Mouse (Mus musculus): ENCODE measurements around the gene Nedd4.
"Not testable (repeated sequence)": the region's sequence is repeated elsewhere in the genome, so short reads cannot be mapped to it uniquely, and the experiment has no call there.

Gene Nedd4

DNA sequence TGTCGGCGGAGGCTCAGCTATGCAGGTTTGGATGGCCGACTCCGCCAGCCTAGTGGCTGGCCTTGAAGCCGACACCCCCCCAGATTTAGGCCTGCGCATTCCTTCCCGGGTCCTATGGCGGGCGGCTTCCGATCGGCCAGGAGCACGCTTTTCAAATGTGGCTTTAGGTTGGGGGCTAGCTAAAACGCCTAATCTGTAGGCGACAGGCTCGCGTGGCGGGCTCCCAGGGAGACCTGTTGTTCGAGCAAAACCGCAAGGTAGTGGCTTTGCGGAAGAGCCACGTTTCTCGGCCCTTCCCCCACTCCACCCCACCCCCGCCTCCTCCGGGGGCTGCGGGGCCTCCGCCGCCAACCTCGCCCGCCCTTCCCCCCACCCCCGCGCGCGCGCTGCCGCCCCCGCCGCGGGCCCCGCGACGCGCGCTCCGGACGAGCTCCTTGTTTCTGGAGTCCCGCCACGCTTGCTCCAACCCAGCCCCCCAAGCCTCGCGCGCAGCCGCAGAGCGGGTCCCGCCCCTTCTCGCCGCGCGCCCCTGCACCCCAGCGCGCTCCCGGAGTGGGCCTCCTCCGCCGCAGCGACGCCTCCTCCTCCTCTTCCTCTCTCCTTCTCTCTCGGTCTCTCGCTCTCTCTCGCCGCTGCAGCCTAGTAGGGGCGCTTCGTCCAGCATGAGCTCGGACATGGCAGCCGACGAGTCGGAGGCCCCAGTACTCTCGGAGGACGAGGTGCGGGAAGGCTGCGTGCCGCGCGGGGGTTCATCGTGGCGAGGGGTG is at the start of gene Nedd4:
Gene Nedd4 (plus strand): TSS at position 452 of the 767 bp plus-strand sequence.
- no peak for DNase-seq (ENCODE audit: low read depth)

DNA sequence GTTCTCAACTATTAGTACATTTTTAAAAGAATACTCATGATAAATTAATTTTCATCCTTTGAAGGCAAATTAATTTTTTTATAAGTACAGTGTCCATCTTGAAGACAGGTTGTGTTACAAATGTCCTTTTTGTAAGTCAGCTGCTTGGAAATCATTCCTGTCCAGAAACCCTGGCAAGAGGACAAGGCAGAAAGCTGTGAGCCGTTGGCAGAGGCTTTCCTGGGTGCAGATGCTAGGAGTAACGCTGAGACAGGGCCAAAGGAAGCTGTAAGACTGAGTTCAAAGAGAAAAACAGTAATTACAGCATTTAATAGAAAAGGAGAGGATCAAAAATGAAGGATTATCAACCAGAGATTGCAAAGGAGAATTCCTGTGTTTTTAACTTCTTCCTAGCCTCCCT is 48.3 kb upstream of the Nedd4 start:
- DNase-seq (ENCODE audit: low read depth): no peak

DNA sequence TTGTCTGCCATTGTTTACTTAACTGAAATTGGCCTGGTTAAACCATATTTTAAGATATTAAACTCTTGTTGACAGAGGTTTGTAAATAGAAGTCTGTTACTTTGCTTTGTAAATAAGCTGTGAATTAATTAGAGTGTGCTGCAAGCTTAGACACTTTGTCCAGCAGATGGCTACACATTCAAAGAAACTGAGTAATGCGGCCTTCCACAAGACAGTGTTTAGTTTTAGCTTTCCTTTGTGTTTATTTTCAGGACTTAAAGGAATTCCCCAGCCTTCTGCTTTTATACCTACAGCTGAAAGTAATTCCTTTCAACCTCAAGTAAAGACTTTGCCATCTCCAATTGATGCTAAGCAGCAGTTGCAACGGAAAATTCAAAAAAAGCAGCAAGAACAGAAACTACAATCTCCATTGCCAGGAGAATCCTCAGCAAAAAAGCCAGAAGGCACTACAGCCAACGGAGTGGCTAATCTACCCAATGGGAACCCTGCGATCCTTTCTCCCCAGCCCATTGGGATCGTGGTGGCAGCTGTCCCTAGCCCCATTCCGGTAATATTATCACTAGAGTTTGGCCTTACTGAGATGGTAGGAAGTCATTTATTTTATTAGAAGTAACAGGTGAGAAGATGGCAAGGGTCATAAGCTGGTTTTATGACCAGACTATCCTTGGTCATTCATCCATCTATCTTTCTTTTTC is 47.2 kb upstream of the Nedd4 start:
- no peak for DNase-seq (ENCODE audit: low read depth)

DNA sequence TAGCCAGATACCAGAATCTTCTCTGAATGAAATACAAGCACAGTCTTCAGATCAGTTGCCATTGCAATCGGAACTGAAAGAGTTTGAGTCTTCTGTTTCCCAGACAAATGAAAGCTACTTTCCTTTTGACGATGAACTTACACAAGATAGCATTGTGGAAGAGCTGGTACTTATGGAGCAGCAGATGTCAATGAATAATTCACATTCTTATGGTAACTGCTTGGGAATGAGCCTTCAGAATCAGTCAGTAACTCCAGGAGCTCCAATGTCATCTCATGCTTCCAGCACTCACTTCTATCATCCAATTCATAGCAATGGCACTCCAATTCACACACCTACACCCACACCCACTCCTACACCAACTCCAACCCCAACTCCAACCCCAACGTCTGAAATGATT is 44.1 kb upstream of the Nedd4 start:
- DNase-seq (ENCODE audit: low read depth): no peak

DNA sequence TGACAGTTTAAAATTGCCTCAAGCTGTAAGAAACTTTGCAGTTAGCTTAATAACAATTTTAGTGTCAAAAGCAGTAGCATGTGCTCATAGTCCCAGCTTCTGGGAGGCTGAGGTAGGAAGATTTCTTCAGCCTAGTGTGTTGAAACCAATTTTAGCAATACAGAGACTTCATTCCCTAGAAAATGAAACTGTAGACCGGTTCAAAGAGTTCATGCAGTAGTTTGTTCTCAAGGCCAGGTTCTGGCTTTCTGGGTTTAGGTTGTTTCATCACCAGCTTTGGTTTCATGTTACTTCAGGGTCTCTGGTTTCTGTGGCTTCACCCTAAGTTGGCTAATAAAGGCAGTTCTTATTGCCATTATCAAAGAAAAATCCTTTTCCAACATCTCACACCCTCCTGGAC is 38.5 kb upstream of the Nedd4 start:
- DNase-seq (ENCODE audit: low read depth): no peak

DNA sequence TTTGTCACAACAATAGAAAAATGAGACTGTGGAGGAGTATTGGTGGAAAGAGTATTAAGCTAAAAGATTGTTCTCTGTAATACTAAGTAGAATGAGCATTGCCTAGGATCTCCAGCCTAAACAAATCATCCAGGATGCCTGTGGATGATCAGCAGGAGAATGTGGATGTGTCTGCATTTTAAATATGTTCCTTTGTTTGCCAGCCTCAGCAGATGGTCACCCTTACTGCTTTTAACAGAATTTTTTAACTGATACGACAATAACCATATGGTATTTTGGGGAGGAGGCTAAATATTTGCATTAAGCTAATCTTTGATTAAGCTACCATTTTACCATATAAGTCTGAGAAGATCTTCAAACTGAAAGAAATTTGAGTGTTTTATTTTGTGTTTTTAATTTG is 34.5 kb upstream of the Nedd4 start:
- no peak for DNase-seq (ENCODE audit: low read depth)

DNA sequence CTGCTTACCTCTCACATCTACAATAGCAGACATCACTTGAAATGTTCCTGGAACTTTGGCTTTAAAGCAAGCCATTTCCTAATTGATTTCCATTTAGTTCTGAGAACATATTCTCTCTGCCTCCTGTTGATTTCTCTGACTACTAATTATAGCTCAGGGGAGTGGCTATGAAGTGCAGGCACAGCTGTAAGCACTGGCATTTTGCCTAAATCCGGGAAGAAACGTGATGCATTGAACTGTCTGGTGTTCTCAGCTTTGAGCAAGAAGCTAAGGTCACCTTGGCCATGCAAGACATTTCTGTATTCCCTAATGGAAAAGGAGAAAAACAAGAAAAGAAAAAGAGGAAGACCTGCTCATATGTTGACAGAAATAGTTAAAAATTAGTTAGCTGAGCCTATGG is 33.6 kb upstream of the Nedd4 start:
- no peak for DNase-seq (ENCODE audit: low read depth)

DNA sequence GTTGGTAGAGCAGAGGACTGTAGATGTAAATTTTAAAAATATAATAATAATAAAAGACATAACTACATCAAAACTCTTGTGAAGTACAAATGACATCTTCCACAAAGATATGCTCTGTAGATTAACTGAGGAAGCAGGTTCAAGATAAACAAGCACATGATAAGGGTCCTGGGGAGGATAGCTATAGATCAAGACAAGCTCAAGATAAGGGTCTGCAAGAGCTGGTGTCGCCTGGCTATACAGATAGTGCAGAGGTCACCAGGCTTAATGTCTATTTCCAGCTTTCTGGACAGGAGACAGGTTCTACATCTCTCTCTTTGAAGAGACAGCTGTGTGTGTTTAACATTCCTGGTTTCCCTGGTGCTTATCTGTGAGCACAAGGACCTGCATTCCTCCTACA is 29.9 kb upstream of the Nedd4 start:
- no peak for DNase-seq (ENCODE audit: low read depth)

DNA sequence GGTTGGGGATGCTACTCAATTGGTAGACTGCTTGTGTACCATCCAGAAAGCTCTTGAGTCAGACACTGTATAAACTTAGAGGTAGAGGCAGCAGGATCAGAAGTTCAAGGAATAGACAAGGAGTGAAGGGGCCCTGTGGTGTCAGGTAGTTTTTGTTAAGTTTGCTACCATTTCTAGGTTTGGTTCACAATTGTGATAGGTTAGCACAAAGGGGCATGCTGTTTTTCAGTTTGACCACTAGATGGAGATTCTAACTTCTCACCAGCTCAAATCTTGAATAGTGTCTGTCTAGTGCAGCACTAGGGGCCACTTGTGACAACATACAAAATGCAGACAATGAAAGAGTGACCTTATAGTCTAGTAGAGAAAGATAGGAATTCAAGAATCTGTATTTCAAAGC is 27.0 kb upstream of the Nedd4 start:
- DNase-seq (ENCODE audit: low read depth): no peak

DNA sequence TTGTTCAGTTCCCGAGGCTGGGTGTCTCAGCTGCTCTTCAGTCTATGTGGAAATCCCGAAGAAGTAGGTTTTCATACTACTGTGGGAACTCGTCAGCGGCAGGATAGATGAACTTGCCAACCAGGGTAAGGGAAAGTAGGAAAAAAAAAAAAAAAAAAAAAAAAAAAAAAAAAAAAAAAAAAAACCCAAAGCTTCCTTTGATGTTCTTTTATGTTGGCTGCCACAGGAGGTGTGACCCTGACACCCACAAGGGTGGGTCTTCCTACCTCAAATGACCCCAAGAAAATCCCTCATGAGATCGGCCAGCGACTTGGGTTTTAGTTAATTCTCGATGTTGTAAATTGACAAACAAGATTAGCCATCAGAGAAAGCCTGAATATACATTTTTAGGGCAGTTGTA is 25.6 kb upstream of the Nedd4 start:
- no peak for DNase-seq (ENCODE audit: low read depth)

DNA sequence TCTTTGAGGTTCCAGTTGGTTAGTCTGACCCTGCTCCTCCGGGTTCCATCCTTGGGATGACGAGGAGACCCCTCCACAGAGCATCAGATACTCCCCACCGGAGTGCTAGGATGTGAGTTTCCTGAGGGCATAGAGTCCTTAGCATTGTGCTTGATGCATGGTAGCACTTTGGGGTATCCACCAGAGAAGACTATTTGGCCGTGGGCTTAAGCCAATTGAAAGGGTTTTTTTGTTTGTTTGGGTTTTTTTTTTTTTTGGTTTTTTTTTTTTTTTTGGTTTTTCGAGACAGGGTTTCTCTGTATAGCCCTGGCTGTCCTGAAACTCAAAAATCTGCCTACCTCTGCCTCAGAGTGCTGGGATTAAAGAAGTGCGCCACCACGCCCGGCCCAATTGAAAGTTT is 24.9 kb upstream of the Nedd4 start:
- DNase-seq (ENCODE audit: low read depth): no peak

DNA sequence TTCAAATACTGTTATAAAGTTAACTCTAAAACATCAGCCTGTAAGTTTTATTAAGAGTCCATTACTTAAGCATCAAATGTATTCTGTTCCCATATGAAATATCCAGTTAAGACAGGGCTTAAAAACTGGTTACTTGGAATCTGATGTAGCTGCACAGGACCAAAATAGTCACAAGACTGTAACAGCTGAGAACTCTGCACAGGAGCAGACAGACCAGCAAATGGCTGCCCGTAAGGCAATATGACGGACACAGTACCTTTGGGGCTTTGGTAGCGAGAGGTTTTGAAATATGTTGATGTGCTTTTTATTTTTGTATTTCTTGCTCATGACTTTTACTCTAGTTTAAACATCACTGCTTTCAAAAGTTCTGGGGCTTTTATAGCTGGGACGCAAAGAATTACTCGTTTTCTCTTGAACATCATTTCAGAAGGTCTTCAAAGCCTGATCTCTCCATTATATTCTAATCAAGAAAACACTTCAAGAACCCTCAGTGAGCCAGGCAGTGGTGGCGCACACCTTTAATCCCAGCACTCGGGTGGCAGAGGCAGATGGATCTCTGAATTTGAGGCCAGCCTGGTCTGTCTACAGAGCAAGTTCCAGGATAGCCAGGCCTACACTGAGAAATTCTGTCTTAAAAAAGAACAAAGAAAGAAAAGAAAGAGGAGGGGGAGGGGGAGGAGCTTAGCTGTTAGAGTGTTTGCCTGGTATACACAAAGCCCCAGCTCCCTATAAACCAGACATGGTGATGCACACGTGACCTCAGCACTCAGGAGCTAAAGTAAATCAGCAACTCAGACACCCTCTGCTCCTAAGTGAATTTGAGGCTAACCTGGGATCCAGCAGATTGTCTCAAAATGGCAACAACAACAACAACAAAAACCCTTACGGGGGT is 22.9 kb upstream of the Nedd4 start:
- no peak for DNase-seq (ENCODE audit: low read depth)

DNA sequence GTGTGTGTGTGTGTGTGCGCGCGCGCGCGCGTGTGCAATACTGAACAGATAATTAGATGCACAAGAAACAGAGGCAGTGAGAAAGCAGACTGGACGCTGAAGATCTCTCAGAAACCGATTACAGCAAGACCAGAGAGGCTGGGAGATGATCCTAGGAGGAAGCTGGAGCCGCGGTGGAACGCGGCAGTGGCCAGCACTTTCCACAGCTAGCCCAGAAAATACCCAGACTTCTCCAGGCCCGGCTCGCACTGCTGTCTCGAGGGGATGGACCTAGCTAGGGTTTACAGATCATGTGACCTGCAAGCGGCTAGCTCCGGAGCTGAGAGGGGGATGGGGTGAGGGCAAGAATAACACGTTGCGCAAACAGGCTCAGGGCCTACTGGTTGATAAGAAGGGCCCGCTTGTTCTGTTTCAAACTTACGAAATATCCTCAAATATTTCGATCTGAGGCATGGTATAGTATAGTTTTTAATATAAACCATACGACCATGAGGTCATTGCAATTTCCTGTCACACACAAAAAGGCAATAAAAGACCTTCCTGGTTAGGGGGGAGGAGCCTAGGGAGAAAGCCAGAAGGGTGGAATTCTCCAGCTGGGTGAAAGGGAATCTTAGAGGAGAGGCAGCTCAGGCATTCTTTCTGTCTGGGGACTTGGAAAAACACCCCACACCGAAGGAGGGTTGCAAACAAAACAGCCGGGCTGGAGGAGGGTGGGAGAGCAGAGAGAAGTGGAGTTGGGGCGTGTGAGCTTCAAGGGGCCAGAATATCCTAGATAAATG is 22.1 kb upstream of the Nedd4 start:
- DNase-seq (ENCODE audit: low read depth): peak; percentile 98

DNA sequence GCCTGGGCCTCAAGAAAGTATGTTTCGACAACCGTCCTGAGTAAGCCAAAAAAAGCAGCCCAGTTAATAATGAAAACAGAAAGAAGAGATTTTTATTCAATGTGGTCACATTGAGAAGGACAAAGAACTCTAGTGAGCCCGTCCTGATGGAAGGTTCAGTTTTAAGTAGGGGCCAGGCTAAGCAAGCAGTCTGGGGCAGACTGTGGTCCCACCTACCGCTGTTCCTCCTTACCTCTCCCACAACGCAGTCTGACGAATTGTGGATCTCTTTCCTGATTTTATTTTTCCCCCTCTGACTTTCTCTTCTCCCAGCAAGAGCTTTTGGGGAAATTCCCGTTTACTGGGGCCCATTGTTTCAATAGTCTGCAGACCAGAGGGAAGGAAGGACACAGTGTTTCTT is 21.5 kb upstream of the Nedd4 start:
- no peak for DNase-seq (ENCODE audit: low read depth)

DNA sequence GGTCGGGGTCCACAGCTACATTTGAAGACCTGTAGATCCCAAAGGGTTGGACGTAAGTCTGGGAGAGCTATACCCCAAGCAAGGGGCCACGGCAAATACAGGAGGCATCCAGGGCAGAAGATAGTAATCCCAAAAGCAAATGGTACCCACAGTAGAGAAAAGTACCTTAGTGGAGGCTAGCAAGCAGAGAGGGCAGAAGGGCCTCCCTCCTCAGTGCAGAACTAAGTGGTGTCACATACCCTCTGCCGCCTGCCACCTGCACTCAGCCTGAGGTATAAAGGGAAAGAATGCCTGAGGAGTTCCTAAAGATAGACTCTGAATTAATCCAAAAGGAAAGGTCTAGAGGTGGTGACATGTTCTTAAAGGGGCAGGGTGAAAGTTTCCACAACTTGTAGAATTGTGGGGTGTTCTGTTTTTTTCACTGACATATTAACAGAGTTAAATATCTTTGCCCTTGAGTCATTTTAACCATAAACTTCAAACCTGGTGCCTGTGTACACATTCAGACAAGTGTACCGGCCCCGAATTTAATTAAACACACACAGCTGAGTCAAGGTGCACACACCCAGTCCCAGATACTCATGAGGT is 21.0 kb upstream of the Nedd4 start:
- no peak for DNase-seq (ENCODE audit: low read depth)

DNA sequence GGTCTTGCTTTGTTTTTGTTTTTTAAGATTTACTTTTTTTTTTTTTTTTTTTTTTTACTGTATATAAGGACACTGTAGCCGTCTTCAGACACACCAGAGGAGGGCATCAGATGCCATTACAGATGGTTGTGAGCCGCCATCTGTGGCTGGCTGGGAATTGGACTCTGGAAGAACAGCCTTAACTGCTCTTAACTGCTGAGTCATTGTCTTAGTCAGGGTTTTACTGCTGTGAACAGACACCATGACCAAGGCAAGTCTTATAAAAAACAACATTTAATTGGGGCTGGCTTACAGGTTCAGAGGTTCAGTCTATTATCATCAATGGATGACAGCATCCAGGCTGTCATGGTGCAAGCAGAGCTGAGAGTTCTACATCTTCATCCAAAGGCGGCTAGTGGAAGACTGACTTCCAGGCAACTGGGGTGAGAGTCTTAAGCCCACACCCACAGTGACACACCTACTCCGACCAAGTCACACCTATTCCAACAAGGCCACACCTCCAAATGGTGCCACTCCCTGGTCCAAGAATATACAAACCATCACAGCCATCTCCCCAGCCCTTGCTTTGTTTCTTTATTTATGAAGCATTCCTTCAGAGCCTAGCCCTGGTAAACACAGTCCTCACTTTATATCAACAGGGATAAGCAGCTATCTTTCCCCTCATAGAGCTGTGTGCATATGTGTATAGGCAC is 19.2 kb upstream of the Nedd4 start:
- not testable (repeated sequence) for DNase-seq (ENCODE audit: low read depth)

DNA sequence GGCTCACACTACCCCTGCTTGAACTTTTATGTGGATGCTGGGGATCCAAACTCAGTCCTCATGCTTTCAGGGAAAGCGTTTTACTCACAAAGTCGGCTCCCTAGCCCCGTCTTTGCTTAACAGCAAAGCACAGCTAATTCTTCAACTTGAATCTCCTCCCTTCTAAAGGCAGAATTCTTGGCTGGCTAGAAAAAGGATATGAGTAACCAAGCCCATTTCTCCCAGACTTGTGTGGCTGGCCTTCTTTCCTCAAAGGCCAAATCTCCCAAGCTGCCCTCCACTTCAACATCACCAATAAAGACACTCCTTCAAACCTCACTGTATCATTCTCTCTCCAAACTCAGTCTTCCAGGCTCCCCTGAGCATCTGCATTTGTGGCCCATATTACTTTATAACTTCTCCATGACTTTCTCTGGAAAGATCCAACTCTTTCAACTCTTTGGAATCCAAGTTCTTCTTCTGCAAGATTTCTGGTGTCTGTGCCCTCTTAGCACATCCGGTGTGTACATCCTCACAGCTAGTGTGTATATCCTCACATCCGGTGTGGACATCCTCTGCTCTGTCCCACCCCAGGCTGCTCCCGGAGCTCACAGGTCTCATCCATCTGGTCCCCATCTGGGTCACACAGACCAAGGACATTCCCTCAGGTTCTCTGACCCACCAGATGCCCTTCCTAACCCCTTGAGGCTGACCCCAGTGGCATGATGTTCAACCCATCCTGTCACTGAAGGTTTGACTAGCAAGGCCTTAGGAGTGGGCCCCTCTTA is 18.3 kb upstream of the Nedd4 start:
- DNase-seq (ENCODE audit: low read depth): peak; percentile 78

DNA sequence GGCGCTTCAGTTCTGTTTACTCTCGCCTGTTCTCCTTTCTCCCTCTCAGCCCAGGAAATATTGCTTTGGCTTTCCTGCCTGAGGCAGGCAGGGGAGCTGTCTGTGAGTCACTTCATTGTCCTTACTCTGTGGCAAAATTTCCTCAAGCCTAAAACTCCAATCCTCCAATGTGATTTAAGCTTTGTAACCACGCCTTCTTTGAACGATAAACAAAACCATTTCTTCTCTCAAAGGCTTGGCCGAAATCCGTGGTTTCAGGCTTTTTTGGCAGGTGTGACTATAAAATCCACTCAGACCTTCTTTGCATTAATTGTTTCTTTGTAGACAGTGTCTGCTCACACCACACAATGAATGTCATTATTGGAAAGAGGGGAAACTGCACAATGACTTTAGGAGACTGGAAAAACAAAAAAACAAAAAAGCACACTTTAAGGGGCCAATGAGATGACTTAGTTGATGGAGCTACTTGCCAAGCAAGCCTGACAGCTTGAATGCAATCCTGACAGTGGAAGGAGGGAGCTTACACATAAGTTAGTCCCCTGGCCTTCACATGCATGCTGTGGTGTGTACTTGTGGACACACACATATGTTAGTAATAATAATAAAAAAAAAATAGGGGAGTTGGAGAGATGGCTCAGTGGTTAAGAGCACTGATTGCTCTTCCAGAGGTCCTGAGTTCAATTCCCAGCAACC is 17.6 kb upstream of the Nedd4 start:
- DNase-seq (ENCODE audit: low read depth): peak; percentile 88

DNA sequence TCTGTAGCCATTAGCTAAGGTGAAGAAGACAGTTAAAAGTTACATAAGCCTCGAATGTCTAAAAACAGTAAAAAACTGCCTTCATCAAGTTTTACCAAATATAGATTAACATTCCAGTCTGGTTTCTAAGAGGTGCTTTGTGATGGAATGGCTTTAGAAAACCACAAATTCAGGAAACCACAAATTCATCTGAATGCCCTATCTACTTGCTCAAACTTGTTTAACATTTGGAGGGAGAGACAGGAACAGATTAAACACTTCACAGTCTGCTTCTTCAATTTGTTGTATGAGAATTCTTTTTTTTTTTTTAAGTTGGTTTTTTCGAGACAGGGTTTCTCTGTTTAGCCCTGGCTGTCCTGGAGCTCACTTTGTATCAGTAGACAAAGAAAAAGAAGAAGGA is 12.4 kb upstream of the Nedd4 start:
- DNase-seq (ENCODE audit: low read depth): no peak

DNA sequence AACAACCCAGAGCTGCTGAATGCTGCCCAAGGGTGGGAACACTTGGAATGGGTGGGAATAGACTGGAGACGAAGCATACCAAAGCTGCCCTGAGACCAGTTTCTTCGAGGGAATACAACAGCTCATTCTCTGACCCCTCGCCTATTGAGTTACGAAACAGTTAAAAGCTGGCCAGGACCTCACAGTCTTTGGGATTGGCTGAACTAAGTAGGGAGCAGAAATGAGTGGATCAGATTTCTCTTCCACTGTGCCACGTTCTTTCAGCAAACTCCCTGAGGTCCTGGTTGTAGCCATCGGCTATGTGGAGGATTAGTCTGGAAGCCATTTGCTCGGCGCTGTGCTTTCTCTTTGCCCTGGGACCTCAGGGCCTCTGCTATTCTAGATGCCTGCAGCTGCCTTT is 9.2 kb upstream of the Nedd4 start:
- DNase-seq (ENCODE audit: low read depth): peak; percentile 94

All from fibroblast of lung, adult 2 months (primary cell).